Mouse (Mus musculus): Measurements from ENCODE around the gene Map2k3. TPM values are rescaled to one million over a fixed set of nuclear protein-coding genes. Genes with fewer than 3 reads are reported as not detected.

Map2k3 gene
- polyA plus RNA-seq, 1 experiment from 2014 or later: 157 TPM

DNA sequence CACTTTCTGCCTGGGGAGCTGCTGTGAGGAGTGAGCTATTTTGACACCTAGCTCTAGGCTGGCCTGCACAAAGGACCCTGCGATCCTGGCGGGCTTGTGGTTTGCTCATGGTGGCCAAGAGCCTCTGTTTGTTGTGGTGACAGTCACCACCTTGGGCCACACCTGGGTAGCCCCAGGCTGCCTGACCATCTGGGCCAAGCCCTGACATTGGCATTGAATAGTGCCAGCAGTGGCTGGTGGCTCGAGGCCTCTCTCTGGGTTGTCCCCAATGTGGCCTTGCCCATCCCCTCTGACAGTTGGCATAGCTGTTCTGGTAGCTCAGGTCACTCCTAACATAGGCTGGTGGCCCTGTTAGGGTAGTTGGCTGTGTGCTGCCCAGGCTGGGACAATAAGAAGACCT lies 7.7 kb downstream of the Map2k3 start:
- ATAC-seq (ENCODE audit: low read depth) (no peak), DNase-seq (no peak)
- peak overlapping the region; percentile 53 for H3K27ac ChIP-seq
- no peaks in the 10 kb centered on the region for H3K9me3 ChIP-seq (replicated peaks)
- no peak overlapping the region for H3K4me3 ChIP-seq (replicated peaks)
- H3K9ac ChIP-seq: 0 out of 2 replicates have a peak overlapping the region, but pooled peaks have one; percentile 26
- no peaks in the 10 kb centered on the region for H3K27me3 ChIP-seq
- peaks cover 88% of the 10 kb centered on the region for H3K36me3 ChIP-seq
- H3K4me1 ChIP-seq (replicated peaks): peaks cover 89% of the 10 kb centered on the region
- no peak overlapping the region for H3K4me2 ChIP-seq
- WGBS (ENCODE audit: insufficient replicate concordance): 87% methylated on average over 3 of the region's 3 CpGs

GRCm38 (mm10) chr11:60940501-60940900 lies 8.7 kb downstream of the Map2k3 start:
- no peaks in the 10 kb centered on the region for H3K9me3 ChIP-seq (replicated peaks)
- no peaks in the 10 kb centered on the region for H3K27me3 ChIP-seq
- peaks cover 79% of the 10 kb centered on the region for H3K4me1 ChIP-seq (replicated peaks)
- WGBS (ENCODE audit: insufficient replicate concordance): 82% methylated on average over 5 of the region's 5 CpGs
- no peak for DNase-seq
- H3K4me3 ChIP-seq (replicated peaks): no peak overlapping the region
- H3K9ac ChIP-seq: peak overlapping the region; percentile 75
- no peak for ATAC-seq (ENCODE audit: low read depth)
- peak overlapping the region; percentile 92 for H3K27ac ChIP-seq
- peaks cover 95% of the 10 kb centered on the region for H3K36me3 ChIP-seq
- H3K4me2 ChIP-seq: peak overlapping the region; percentile 82

DNA sequence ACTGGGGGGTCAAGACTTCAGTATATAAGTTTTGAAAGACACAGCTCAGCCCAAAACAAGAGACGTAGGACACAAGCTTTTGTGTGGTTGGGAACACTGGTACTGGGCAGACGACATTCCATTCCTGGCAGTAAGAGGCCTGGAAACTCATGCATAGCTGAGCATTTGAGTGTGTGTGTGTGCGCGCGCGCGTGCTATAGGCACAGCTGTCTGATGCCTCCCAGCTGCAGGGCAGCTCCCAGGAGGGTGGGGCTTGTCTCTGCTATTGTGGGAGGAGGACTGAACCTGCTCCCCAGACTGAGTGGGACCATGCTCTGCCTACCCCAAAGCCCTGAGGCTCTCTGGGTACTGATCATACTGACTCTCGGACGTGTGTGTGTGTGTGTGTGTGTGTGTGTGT lies 9.5 kb downstream of the Map2k3 start:
- peak overlapping the region; percentile 75 for H3K9ac ChIP-seq
- H3K36me3 ChIP-seq: peaks cover 99% of the 10 kb centered on the region
- H3K4me2 ChIP-seq: peak overlapping the region; percentile 82
- WGBS (ENCODE audit: insufficient replicate concordance): 63% methylated on average over 9 of the region's 9 CpGs
- H3K27me3 ChIP-seq: no peaks in the 10 kb centered on the region
- H3K4me1 ChIP-seq (replicated peaks): peaks cover 71% of the 10 kb centered on the region
- H3K27ac ChIP-seq: peak overlapping the region; percentile 92
- DNase-seq (peak; percentile 62), ATAC-seq (ENCODE audit: low read depth) (peak; percentile 76)
- H3K9me3 ChIP-seq (replicated peaks): no peaks in the 10 kb centered on the region
- H3K4me3 ChIP-seq (replicated peaks): peak overlapping the region; percentile 56

DNA sequence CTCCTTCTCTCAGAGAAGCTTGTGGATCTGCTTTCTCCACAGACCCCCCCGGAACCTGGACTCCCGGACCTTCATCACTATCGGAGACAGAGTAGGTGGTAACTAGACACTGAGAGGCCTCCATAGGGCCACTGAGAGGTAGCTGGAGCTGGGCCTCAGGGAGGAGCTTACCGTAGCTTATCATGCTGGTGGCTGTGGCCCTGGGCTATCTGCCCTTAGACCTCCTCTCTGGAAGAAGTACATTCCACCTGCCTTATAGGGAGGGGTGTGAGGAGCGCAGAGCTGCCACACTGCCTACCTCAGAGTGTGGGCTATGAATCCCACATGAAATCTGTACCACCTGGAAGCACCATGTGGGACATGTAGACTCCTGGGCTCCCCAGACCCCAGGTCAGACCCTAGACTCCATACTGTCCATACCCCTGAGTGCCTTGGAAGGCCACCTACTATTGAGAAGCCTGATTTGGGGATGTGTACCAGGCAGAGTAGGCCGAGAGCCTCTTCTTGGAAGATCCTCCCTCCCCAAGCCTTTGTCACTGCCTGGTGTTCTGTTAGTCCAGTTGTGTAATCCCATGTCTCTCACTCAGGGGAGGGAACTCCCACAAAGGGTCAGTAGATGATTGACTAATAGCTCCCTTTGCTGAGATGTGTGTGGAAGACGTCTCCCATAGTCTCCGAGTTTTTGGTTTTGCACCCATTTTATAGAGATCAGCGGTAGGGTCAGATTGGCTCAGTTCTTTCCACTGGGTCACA lies 10.6 kb downstream of the Map2k3 start:
- peak overlapping the region; percentile 56 for H3K4me3 ChIP-seq (replicated peaks)
- peak; percentile 91 for ATAC-seq (ENCODE audit: low read depth)
- peak overlapping the region; percentile 75 for H3K9ac ChIP-seq
- H3K36me3 ChIP-seq: peaks cover 99% of the 10 kb centered on the region
- no peaks in the 10 kb centered on the region for H3K27me3 ChIP-seq
- H3K27ac ChIP-seq: peak overlapping the region; percentile 92
- peak overlapping the region; percentile 82 for H3K4me2 ChIP-seq
- 54% methylated on average over 9 of the region's 9 CpGs for WGBS (ENCODE audit: insufficient replicate concordance)
- peak; percentile 65 for DNase-seq
- H3K9me3 ChIP-seq (replicated peaks): no peaks in the 10 kb centered on the region
- peaks cover 60% of the 10 kb centered on the region for H3K4me1 ChIP-seq (replicated peaks)

- DNase-seq (no peak), ATAC-seq (ENCODE audit: low read depth) (no peak)
- Histone ChIP-seq H3K9me3 (replicated peaks) (no peaks in the 10 kb centered on the region), H3K4me2 (no peak overlapping the region), H3K36me3 (peaks cover 99% of the 10 kb centered on the region), H3K4me1 (replicated peaks) (peaks cover 34% of the 10 kb centered on the region), H3K27me3 (no peaks in the 10 kb centered on the region), H3K9ac (no peak overlapping the region), H3K4me3 (replicated peaks) (no peak overlapping the region), H3K27ac (no peak overlapping the region)
- WGBS (ENCODE audit: insufficient replicate concordance): 93% methylated on average over 4 of the region's 4 CpGs
Observed at GRCm38 (mm10) chr11:60945003-60945402, 13.2 kb downstream of the Map2k3 start.

DNA sequence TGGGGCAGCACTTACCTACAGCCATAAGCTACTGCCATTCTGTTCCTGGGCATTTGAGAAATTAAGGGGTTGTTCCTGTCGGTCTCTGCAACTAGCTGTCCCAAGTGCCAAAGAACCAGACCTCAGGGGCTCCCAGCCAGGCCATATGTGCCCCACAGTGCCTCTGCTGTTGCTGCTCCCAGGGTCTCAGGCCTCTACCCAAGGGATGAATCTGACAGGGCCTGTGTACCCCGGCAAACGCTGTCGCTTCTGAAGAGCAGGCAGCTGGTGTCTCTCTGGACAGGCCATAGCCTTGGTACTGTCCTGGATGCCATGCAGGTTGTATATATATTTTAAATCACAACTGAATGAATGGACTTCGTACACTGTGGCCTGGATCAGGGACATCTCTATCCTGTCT lies 20.1 kb downstream of the Map2k3 start:
- Histone ChIP-seq H3K36me3 (peaks cover 66% of the 10 kb centered on the region), H3K4me2 (no peak overlapping the region), H3K4me3 (replicated peaks) (no peak overlapping the region), H3K27me3 (no peaks in the 10 kb centered on the region), H3K9ac (no peak overlapping the region), H3K27ac (no peak overlapping the region), H3K4me1 (replicated peaks) (peaks cover 14% of the 10 kb centered on the region), H3K9me3 (replicated peaks) (no peaks in the 10 kb centered on the region)
- WGBS (ENCODE audit: insufficient replicate concordance): 87% methylated on average over 5 of the region's 5 CpGs
- no peak for DNase-seq
- no peak for ATAC-seq (ENCODE audit: low read depth)

DNA sequence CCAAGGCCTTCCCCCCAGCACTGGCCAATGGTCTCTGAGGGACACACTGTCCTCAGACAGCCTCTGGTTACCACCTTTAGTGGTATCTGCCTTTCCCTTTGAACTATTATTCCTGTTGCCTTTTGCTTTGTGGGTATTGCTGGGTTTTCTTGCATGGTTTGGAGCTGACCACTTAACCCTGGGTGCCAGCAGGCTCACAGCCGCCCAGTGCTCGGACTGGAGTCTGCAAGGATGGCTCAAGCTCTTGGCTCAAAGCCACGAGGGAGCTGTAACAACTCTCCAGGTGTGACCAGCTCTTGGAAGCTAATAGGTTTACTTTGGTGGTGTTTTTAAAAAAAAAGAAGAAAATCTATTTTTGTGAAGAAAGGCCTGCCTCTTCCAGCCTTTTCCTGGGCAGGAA lies 20.5 kb downstream of the Map2k3 start:
- peaks cover 62% of the 10 kb centered on the region for H3K36me3 ChIP-seq
- H3K4me3 ChIP-seq (replicated peaks): no peak overlapping the region
- no peak overlapping the region for H3K4me2 ChIP-seq
- no peak overlapping the region for H3K9ac ChIP-seq
- no peaks in the 10 kb centered on the region for H3K27me3 ChIP-seq
- ATAC-seq (ENCODE audit: low read depth) (no peak), DNase-seq (no peak)
- no peak overlapping the region for H3K27ac ChIP-seq
- WGBS (ENCODE audit: insufficient replicate concordance): 83% methylated on average over 3 of the region's 3 CpGs
- H3K4me1 ChIP-seq (replicated peaks): peaks cover 14% of the 10 kb centered on the region
- H3K9me3 ChIP-seq (replicated peaks): no peaks in the 10 kb centered on the region

DNA sequence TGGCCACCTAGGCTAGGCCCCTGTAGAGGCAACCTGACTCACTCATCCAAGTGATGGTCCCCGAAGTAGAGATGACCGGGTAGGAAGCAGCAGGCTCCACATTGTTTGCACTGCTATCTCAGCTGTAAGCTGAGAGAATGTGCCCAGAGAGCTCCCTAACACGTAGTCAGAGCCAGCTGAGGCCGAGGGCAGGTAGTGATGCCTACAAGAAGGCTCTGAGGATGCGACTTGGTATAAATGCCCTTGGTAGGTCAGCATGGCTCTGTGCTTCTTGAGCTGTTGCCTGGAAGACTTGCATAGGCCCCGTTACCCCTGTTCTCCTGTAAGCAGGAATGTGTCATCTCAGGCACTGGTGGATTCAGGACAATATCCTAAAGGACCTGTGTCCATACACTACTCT lies 21.2 kb downstream of the Map2k3 start:
- H3K4me1 ChIP-seq (replicated peaks): peaks cover 14% of the 10 kb centered on the region
- H3K4me2 ChIP-seq: no peak overlapping the region
- DNase-seq: no peak
- 92% methylated on average over 6 of the region's 6 CpGs for WGBS (ENCODE audit: insufficient replicate concordance)
- no peak overlapping the region for H3K9ac ChIP-seq
- no peak overlapping the region for H3K4me3 ChIP-seq (replicated peaks)
- H3K27ac ChIP-seq: peak overlapping the region; percentile 45; the same call in 1 of the 2 replicates
- peaks cover 56% of the 10 kb centered on the region for H3K36me3 ChIP-seq
- H3K27me3 ChIP-seq: no peaks in the 10 kb centered on the region
- H3K9me3 ChIP-seq (replicated peaks): no peaks in the 10 kb centered on the region
- no peak for ATAC-seq (ENCODE audit: low read depth)

DNA sequence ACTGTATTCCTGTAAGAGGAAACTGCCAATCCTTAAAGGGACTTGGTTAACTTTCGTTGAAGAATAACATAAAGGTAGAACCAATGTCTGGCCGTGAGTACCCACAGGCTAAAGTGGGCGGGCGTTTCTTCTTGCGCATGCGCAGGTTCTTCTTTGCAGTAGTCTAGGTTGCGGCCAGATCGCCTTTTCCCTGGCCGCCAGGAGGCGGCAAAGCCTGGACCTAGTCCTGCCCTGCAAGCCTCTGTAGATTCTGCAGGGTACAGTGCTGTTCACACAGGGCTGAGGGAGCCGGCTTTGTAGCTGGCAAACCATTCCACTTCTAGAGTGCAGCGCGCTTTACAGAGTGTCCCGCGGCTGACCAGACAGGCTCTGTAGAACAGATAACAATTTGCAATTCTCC lies 22.0 kb downstream of the Map2k3 start:
- Histone ChIP-seq H3K4me3 (replicated peaks) (no peak overlapping the region), H3K36me3 (peaks cover 47% of the 10 kb centered on the region), H3K4me2 (no peak overlapping the region), H3K27me3 (no peaks in the 10 kb centered on the region), H3K9me3 (replicated peaks) (no peaks in the 10 kb centered on the region), H3K4me1 (replicated peaks) (peaks cover 14% of the 10 kb centered on the region), H3K9ac (0 out of 2 replicates have a peak overlapping the region, but pooled peaks have one; percentile 1), H3K27ac (0 out of 2 replicates have a peak overlapping the region, but pooled peaks have one; percentile 45)
- peak; percentile 75 for DNase-seq
- 23% methylated on average over 15 of the region's 15 CpGs for WGBS (ENCODE audit: insufficient replicate concordance)
- ATAC-seq (ENCODE audit: low read depth): peak; percentile 84

- Histone ChIP-seq H3K4me2 (no peak overlapping the region), H3K9ac (0 out of 2 replicates have a peak overlapping the region, but pooled peaks have one; percentile 1), H3K27ac (no peak overlapping the region), H3K9me3 (replicated peaks) (no peaks in the 10 kb centered on the region), H3K4me3 (replicated peaks) (no peak overlapping the region), H3K36me3 (peaks cover 41% of the 10 kb centered on the region), H3K4me1 (replicated peaks) (peaks cover 14% of the 10 kb centered on the region), H3K27me3 (no peaks in the 10 kb centered on the region)
- WGBS (ENCODE audit: insufficient replicate concordance): 75% methylated on average over 10 of the region's 10 CpGs
- ATAC-seq (ENCODE audit: low read depth) (0 out of 2 replicates have a peak, but pooled peaks have one; percentile 10), DNase-seq (no peak)
Observed at GRCm38 (mm10) chr11:60954255-60955104, 22.6 kb downstream of the Map2k3 start.

GRCm38 (mm10) chr11:60955621-60956383 lies 24.0 kb downstream of the Map2k3 start:
- no peak for DNase-seq
- no peak overlapping the region for H3K4me2 ChIP-seq
- WGBS (ENCODE audit: insufficient replicate concordance): 74% methylated on average over 9 of the region's 9 CpGs
- no peak overlapping the region for H3K27ac ChIP-seq
- no peaks in the 10 kb centered on the region for H3K27me3 ChIP-seq
- ATAC-seq (ENCODE audit: low read depth): no peak
- H3K9me3 ChIP-seq (replicated peaks): no peaks in the 10 kb centered on the region
- H3K9ac ChIP-seq: no peak overlapping the region
- peaks cover 14% of the 10 kb centered on the region for H3K4me1 ChIP-seq (replicated peaks)
- no peak overlapping the region for H3K4me3 ChIP-seq (replicated peaks)
- peaks cover 27% of the 10 kb centered on the region for H3K36me3 ChIP-seq
